Mouse (Mus musculus) brain, embryonic 14.5 days (tissue): ENCODE measurements around the gene Dtx1. TPM values are rescaled to one million over a fixed set of nuclear protein-coding genes. Genes with fewer than 3 reads are reported as not detected.

Experiments used
- DNase-seq: peaks from one replicate; pipeline ENCODE4 v3.0.0-alpha.2; 2011; ENCODE audit warnings: low read depth
- CTCF ChIP-seq: fragments of 200-500 bp; IDR thresholded peaks from 2 replicates; pipeline ENCODE4 v1.5.1; 2012; ENCODE audit warnings: inconsistent platforms, mild to moderate bottlenecking, moderate library complexity, borderline replicate concordance; ENCODE audit not compliant: insufficient read depth, insufficient read length; ENCODE audit errors: extremely low read depth
- POLR2A ChIP-seq: fragments of 200-500 bp; IDR thresholded peaks from 2 replicates; pipeline ENCODE4 v1.6.1; 2012; ENCODE audit warnings: mild to moderate bottlenecking, inconsistent platforms, borderline replicate concordance; ENCODE audit not compliant: poor library complexity, insufficient read depth, insufficient read length, severe bottlenecking; ENCODE audit errors: extremely low read depth
- polyA plus RNA-seq: library from polyadenylated mRNA; depleted of rRNA; stranded (reverse); fragments of >200 nt; gene quantifications from 2 replicates; pipeline ENCODE4 v1.2.3, GENCODE M21; 2012

The Dtx1 gene
- polyA plus RNA-seq, 1 experiment: 150 TPM

DNA sequence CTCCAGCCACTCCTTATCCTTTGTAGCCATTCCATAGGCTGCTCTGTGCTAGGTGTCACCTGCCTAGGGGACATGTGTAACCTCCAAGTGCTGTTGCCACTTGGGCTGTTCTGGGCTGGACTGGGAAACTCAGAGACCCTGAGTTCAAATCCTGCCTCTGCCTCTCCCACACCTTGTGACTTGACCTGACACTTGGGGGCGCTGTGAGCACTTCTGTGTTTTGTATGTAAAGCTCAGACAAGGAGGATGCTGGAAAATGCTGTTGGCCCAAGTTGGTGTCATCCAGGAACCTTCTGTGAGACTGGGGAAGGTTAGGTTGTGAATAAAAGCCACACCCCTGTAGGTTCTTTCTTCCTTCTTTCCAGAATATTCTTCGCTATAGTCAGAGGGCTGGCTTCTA is 46.8 kb downstream of the Dtx1 start:
- TF ChIP-seq CTCF: no peak
- TF ChIP-seq POLR2A: no peak

DNA sequence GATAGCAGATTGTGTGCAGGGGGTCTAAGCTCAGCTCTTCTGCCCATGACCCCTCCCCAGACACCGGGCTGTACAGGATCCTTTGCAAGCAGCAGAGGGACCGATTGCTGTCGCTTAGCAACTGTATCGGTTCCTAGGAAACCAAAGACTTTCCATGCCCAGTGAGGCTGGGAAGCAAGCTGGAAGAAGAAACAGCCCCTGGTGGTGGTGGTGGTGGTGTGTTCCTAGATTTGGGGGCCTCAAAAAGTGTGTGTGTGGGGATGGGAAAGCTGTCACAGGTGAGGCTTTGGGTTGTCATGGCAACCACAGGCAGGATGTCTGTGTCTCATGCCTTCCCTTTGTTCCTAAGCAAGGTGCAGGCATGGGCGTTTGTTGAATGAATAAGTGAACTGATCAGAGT is 50.9 kb downstream of the Dtx1 start:
- TF ChIP-seq POLR2A (no peak), CTCF (no peak)

More for the DNA sequence above, 46.8 kb downstream of the Dtx1 start:
- DNase-seq: no peak

DNA sequence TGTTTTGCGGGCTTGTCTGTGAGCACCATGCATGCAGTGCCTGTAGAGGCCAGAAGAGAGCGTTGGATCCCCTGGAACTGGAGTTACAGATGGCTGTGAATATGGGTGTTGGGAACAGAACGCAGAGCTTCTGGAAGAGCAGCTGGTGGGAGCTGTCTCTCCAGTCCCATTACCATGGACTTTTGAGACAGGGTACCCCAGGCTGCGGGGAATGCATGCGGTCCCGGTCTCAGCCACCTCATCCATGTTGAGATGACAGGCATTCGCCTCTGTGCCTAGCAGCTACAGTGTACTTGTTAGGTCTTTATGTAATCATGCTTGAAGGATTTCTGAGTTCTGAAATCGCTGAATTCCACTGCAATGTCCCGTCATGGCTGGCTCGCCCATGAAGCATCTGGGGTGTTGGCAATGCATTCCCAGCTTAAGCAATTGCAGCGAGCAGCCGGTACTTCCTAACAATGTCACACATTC is 55.4 kb downstream of the Dtx1 start:
- TF ChIP-seq POLR2A (no peak), CTCF (no peak)
- peak; percentile 83 for DNase-seq

More for the DNA sequence above, 50.9 kb downstream of the Dtx1 start:
- DNase-seq: peak; percentile 84

DNA sequence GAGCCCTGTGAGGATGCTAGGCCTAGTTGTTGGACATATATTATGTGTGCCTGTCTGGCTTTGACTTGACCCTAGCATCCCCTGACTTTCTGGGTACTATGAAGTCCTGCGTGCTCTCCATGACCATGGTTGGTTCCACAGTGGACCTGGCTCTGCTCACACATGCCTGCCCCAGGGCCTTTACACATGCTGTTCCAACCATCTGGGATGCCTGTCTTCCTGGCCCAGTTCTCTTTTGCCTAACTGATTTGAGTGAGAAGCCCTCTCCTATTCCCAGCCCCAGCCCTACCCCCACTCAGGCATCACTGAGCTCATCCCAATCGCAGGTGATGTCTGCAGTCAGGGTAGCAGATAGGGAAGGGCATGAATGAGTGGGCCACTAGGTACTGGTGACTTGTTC is 57.9 kb downstream of the Dtx1 start:
- DNase-seq: peak; percentile 24
- TF ChIP-seq CTCF (no peak), POLR2A (no peak)

DNA sequence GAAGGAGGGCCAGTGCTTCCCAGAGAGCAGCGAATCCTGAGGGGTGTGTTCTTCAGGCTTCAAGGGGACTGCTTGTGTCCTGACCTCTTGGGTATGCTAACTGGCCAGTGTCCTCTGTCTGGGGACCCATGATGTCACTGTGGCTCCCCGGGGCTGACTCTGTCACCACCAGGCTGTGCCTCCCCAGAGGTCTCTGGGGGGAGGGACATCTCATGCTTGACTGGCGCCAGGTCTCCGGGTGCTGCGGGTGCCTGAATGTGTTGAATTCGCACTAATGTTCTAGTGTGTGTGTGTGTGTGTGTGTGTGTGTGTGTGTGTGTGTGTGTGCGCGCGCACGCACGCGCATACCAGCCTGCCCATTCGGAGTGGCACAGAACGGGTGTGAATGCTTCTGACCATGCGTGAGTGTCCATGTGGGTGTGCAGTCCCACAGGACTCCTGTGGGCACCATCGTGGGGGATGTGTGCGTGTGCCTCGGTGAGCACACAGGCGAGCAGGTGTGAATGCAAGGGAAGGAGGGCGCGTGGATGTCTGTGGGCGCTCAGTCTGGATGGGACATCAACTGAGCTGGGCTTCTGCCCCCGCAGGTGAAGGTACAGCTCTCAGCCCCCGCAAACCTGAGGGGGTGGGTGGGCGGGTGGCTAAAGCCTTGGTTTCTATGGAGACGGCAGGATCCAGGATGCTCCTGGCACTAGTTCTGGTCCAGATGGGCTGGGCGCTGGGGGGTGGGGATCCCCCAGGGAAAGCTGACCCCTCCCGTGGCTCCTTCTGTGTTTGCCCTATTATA is 58.6 kb downstream of the Dtx1 start:
- no peak for TF ChIP-seq POLR2A
- no peak for TF ChIP-seq CTCF
- peak; percentile 20 for DNase-seq

DNA sequence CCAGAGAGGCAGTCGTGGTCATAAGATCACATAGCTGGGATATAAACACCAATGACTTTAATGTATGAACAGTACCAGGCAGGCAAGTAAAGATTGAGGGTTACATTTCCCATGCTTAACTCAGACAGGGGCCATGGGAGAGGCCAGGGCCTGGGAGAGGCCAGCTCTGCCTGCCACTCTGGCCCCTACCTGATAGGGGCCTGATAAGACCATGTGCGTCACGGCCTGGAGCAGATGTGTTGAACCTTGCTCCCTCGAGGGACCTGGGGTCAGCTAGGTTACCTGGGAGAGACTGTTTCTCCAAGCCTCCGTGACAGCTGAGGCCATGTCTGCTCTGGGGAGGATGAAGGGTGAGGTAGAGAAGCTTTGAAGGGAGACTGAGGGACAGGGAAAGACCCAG is 60.5 kb downstream of the Dtx1 start:
- TF ChIP-seq CTCF: no peak
- no peak for TF ChIP-seq POLR2A
- no peak for DNase-seq

DNA sequence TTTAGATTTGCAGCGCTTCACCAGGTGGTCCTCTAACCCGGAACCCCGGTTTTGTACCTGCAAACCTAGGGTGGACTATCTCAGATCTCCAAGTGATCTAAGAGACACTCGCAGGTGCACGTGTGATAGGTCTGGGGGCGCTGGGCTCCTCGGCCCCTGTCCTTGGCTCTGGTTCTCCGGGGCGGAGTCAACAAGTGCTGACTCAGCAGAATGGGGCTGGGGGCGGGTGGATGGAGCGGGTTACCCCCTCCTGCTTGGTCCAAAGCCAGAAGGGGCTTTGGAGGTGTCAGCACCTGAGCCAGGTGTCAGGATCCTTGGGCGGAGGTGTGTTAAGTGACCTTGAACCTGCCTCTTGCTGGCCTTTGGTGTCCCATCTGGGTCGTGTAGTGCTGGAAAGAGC is 61.8 kb downstream of the Dtx1 start:
- TF ChIP-seq POLR2A (no peak), CTCF (no peak)
- no peak for DNase-seq

DNA sequence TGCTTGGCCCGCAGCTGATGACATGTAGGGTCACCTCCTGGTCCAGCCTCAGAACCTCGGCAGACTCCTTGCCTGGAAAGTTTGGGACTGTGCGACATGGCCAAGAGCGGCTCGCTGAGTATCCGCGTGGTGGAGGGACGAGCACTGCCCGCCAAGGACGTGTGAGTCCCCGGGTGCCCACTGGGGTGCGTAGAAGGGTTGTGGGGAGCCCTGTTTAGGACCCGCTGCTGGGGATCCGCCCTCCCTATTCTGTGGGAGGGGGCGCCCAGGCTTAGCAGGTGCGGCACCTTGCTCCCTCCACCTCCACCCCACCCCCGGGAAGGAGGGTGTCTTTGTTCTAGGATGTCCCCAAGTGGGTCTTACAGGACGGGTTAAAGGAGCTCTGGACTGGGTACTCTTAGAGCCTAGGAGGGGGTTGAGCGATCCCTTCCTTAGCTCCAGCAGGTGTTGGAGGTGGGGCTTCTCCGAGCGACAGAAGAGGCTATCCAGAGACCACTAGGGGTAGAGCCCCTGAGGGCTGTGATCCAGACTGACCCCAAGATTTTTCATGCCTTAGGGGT is 62.3 kb downstream of the Dtx1 start:
- TF ChIP-seq CTCF: no peak
- no peak for TF ChIP-seq POLR2A
- DNase-seq: no peak

DNA sequence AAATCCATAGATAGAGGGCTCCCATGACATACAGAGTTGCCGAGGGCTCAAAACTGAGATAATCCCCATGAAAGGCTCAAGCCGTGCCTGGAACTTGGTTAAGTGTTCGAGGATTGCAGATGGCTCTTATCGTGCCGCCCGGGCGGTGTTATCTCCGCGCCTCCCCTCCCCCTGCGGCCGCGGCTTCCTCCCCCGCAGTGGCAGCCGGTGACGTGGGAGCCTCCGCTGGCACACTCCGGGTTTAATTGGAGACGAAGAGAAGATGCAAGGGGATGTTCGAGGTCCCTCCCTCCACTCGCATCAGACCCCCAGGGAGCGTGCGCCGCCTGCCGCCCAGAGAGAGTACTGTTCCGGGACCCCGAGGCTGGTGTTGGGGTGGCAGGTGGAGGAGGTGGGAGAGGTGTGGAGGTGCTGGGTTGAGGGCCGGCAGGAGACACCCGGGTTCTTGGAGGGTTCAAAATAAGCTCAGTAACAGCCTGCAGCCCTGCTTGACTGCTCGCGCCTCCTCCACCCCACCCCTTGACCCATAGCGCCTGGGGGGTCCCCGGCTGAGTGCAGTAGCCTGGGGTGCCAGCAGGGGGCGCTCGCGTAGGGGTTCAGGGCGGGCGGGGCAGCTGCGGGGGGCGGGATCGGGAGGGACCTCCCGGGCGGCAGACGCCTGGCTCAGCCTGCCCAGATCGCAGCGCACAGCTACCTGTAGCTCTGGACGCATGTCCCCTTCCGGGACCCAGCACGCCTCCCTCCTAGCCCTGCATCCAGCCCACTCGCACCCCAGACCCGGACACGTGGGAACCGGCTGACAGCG is 63.0 kb downstream of the Dtx1 start, which contains the start of gene Rasal1:
Gene Rasal1 (plus strand): TSS at position 244 of the 805 bp plus-strand sequence.
- TF ChIP-seq POLR2A (no peak), CTCF (peak; percentile 48)
- peak; percentile 57 for DNase-seq

DNA sequence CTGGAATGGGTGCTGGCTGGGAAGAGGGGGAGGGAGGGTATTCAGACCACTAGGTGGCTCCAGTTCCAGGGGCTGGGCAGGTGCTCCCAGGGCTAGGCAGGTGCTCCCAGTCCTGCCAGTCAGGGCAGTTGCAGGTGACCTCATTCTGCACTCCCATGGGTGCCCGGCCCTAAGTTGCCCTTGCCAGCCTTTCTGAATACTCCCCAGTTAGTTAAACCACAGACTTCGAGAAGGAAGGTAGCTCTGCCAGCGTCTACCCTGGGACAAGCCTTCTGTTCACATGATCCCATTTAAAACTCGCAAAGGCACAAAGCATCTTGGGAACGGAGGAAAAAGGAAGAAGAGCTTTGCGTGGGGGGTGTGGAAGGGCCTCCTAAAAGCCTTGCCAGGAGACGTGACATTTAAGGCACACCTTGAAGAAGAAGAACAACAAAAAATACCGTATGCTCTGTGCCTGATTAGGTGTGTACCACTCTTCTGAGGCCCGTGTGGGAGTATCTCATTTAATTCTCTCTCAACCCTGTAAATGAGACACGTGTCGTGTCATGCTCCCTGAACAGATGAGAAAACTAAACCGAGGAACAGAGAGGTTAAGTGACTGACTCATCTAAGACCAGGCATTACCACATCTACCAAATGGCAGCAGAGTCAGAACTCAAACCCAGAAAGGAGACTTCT is 63.8 kb downstream of the Dtx1 start:
- no peak for DNase-seq
- TF ChIP-seq POLR2A (no peak), CTCF (no peak)

DNA sequence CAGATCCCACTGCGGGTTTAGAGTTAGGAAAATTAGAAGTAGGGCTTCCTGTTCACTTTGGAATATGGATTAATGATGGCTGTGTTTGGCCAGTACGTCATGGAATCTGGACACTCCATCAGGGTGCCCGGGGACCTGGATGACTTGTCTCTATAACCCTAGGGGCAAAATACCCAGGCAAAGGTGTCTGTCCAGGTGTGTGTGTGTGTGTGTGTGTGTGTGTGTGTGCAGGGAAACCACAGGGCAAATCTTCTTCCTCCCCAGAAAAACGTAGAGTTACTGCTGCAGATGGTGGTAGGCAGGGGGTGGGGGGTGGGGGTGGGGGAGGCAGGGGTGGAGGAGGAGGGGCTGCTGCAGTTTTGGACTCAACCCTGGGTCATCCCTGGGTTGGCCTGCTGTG is 64.4 kb downstream of the Dtx1 start:
- TF ChIP-seq CTCF: no peak
- TF ChIP-seq POLR2A: no peak
- DNase-seq: no peak

DNA sequence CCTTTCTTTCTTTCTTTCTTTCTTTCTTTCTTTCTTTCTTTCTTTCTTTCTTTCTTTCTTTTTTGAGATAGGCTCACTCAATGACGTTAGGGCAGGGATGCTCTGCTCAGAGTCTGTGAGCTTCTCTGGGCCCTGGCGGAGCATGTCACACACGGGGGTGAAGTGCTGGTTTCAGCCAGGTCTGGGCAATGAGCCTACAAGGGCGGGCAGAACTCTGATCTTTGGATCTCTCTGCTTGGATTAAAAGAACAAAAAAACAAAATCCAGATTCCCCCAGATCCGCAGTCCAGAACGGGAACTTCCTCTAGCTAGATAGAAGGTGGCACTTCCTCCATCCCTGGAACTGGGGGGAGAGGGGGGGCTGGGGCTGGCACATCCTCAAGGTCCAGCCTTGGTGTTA is 65.9 kb downstream of the Dtx1 start:
- TF ChIP-seq CTCF: no peak
- TF ChIP-seq POLR2A: no peak
- DNase-seq: peak; percentile 39
